Comparison of ENCODE assay signal across 9 mouse cellular contexts in genomic region chr13:111905213-111905701, GRCm38 (mm10).
DNase-seq lines count a peak whose midpoint lies in the region; ATAC-seq and TF ChIP-seq lines count a peak whose summit lies in the region.
"Had no signal": no experiment of that assay in that cellular context is flagged by ENCODE, and none has a peak within 500 bp of the region (broad histone marks: within the 10 kb centered on the region; RNA-seq: fewer than 3 reads in every experiment).

No protein-coding gene starts in this region.

- H3K9me3 ChIP-seq in embryonic facial prominence, embryonic 10.5 days: no peaks in the 10 kb centered on the region
- H3K9me3 ChIP-seq in midbrain, embryonic 11.5 days (ENCODE audit: control insufficient read depth, low read length): no peaks in the 10 kb centered on the region

- intact Hi-C loops in heart, postnatal 10 days (cut with DNase I): no loop called here

- no peaks in the 10 kb centered on the region for H3K36me3 ChIP-seq in embryonic facial prominence, embryonic 10.5 days (replicated peaks)
- no peaks in the 10 kb centered on the region for H3K36me3 ChIP-seq in midbrain, embryonic 11.5 days (ENCODE audit: control insufficient read depth, insufficient read depth, low read length)

- DNase-seq in layer of hippocampus, adult 2 months (ENCODE audit: low spot score in 2 of 2): no peak
- no peak for DNase-seq in layer of hippocampus, postnatal 14 days (ENCODE audit: low spot score in 2 of 2)
- peak; percentile 43 for DNase-seq in embryonic facial prominence, embryonic 10.5 days (ENCODE audit: low spot score)
- DNase-seq in heart, postnatal 10 days: peak; percentile 43 to 49
- peak; percentile 55 to 65 for DNase-seq in kidney, postnatal 36 days
- DNase-seq in midbrain, embryonic 11.5 days (ENCODE audit: low spot score, missing footprints): peak; percentile 92
- DNase-seq in urinary bladder, postnatal 14 days (ENCODE audit: low spot score): peak; percentile 75
- no peak for DNase-seq in frontal cortex, postnatal 10 days (ENCODE audit: low spot score in 2 of 2)

- TF ChIP-seq CTCF in layer of hippocampus, adult 2 months (conservative IDR thresholded peaks at IDR 0.05): no peak

- 19% methylated on average over 10 of the region's 10 CpGs for WGBS in embryonic facial prominence, embryonic 10.5 days
- 13% methylated on average over 10 of the region's 10 CpGs for WGBS in midbrain, embryonic 11.5 days

- H3K27ac ChIP-seq in layer of hippocampus, adult 2 months: no peak overlapping the region
- H3K27ac ChIP-seq in embryonic facial prominence, embryonic 10.5 days (replicated peaks): peak overlapping the region; percentile 70
- H3K27ac ChIP-seq in midbrain, embryonic 11.5 days (ENCODE audit: low read depth, low read length): peak overlapping the region; percentile 72

- H3K27me3 ChIP-seq in embryonic facial prominence, embryonic 10.5 days (replicated peaks; ENCODE audit: low read depth, poor library complexity, severe bottlenecking): no peaks in the 10 kb centered on the region
- no peaks in the 10 kb centered on the region for H3K27me3 ChIP-seq in midbrain, embryonic 11.5 days (ENCODE audit: control insufficient read depth, insufficient read depth, low read length)
- H3K27me3 ChIP-seq: CH12.LX had no signal

- peak overlapping the region; percentile 47 for H3K9ac ChIP-seq in midbrain, embryonic 11.5 days (ENCODE audit: low read length)

- peak overlapping the region; percentile 36 for H3K4me2 ChIP-seq in midbrain, embryonic 11.5 days

- ATAC-seq in midbrain, embryonic 11.5 days (ENCODE audit: low FRiP score): peak; percentile 48; the same call in 1 of the 2 replicates

- H3K4me1 ChIP-seq in embryonic facial prominence, embryonic 10.5 days: peaks cover 18% of the 10 kb centered on the region
- H3K4me1 ChIP-seq in midbrain, embryonic 11.5 days (ENCODE audit: control insufficient read depth, insufficient read depth, low read length): peaks cover 6% of the 10 kb centered on the region; the same call in 1 of the 2 replicates

- H3K4me3 ChIP-seq in layer of hippocampus, adult 2 months: peak overlapping the region; percentile 20; the same call in 1 of the 2 replicates
- peak overlapping the region; percentile 30 for H3K4me3 ChIP-seq in embryonic facial prominence, embryonic 10.5 days
- H3K4me3 ChIP-seq in midbrain, embryonic 11.5 days (ENCODE audit: low read depth, low read length): no peak overlapping the region

Comparison
In these comparisons a context has a peak if more than half of its experiments do, and no peak if none do; other contexts are left out.
1. DNase-seq: peak in embryonic facial prominence, embryonic 10.5 days (single experiment), heart, postnatal 10 days (2 of 2), kidney, postnatal 36 days (2 of 2), midbrain, embryonic 11.5 days (single experiment) and urinary bladder, postnatal 14 days (single experiment); none in layer of hippocampus, adult 2 months (0 of 2), layer of hippocampus, postnatal 14 days (0 of 2) and frontal cortex, postnatal 10 days (0 of 2).